Mouse (Mus musculus) erythroblast, embryonic 14.5 days (primary cell): ENCODE results near the gene Iqschfp.

Experiments
- GATA1 ChIP-seq: IDR thresholded peaks from 2 replicates; pipeline ENCODE4 v1.6.1; 2012; ENCODE audit warnings: low read length, inconsistent platforms, mixed read lengths
- TAL1 ChIP-seq: IDR thresholded peaks from 3 replicates; pipeline ENCODE4 v1.6.1; 2012; ENCODE audit warnings: low read length, inconsistent platforms, mixed read lengths

- TF ChIP-seq GATA1: no peak
- no peak for TF ChIP-seq TAL1
Measured at GRCm38 (mm10) chr3:67867420-67868065, 24.5 kb upstream of the Iqschfp start.
